Mouse (Mus musculus) heart, postnatal 0 days (tissue): ENCODE results near the gene Cnih3. TPM values are rescaled to one million over a fixed set of nuclear protein-coding genes. Genes with fewer than 3 reads are reported as not detected.

Experiments used
- ATAC-seq: fragments of 200-750 bp; cut with Nextera tagmentation; 2 replicates; pipeline ENCODE4 v1.8.0; 2017; ENCODE audit warnings: low read depth, moderate number of reproducible peaks, moderate library complexity; ENCODE audit not compliant: insufficient read depth
- DNase-seq: peaks from one replicate; pipeline ENCODE4 v3.0.0-alpha.2; 2016; ENCODE audit warnings: low spot score
- H3K27ac ChIP-seq: fragments of 300-500 bp; sonication (generic); 2 replicates; pipeline ENCODE4 v1.5.1; 2014; ENCODE audit warnings: low read depth, mild to moderate bottlenecking
- H3K27me3 ChIP-seq: fragments of 300-500 bp; sonication (generic); 2 replicates; pipeline ENCODE4 v1.6.1; 2014; ENCODE audit warnings: low read length, mixed read lengths; ENCODE audit not compliant: control insufficient read depth, insufficient read depth
- H3K36me3 ChIP-seq: fragments of 300-500 bp; sonication (generic); replicated peaks from 2 replicates; pipeline ENCODE4 v1.6.1; 2014; ENCODE audit warnings: low read length, mixed read lengths; ENCODE audit not compliant: control insufficient read depth, insufficient read depth
- H3K4me1 ChIP-seq: fragments of 300-500 bp; sonication (generic); 2 replicates; pipeline ENCODE4 v1.6.1; 2014; ENCODE audit warnings: antibody characterized with exemption; ENCODE audit not compliant: control insufficient read depth, insufficient read depth
- H3K4me2 ChIP-seq: fragments of 300-500 bp; sonication (generic); 2 replicates; pipeline ENCODE4 v1.6.1; 2014; ENCODE audit warnings: low read depth, mild to moderate bottlenecking, low read length, moderate library complexity
- H3K4me3 ChIP-seq: fragments of 300-500 bp; sonication (generic); 2 replicates; pipeline ENCODE4 v1.5.1; 2014; ENCODE audit warnings: low read depth, low read length
- H3K9ac ChIP-seq: fragments of 300-500 bp; sonication (generic); replicated peaks from 2 replicates; pipeline ENCODE4 v1.6.1; 2014; ENCODE audit warnings: low read depth, low read length, mixed read lengths
- H3K9me3 ChIP-seq: fragments of 300-500 bp; sonication (generic); replicated peaks from 2 replicates; pipeline ENCODE4 v1.6.1; 2016; ENCODE audit warnings: low read length; ENCODE audit not compliant: control insufficient read depth
- CTCF ChIP-seq: IDR thresholded peaks from 2 replicates; pipeline ENCODE4 v1.5.1; 2016; ENCODE audit warnings: antibody characterized with exemption, control low read depth, low read depth
- EP300 ChIP-seq: IDR thresholded peaks from 2 replicates; pipeline ENCODE4 v1.6.1; 2016; ENCODE audit warnings: antibody characterized with exemption, low read depth
- WGBS: fragments of 180-500 bp; shearing (Covaris S2); extraction: QIAGEN DNeasy Blood & Tissue Kit; methylation state at CpG from one replicate; pipeline ENCODE4 v1.1.7; 2014; 5-methylcytosine and 5-hydroxymethylcytosine counted together
- polyA plus RNA-seq: library from polyadenylated mRNA; unstranded; fragments of >200 nt; fragmentation: Nextera tagmentation; extraction: Ambion mirVana; gene quantifications from 2 replicates; pipeline ENCODE4 v1.2.1, GENCODE M21; 2015
- total RNA-seq: library from RNA; depleted of rRNA; stranded (reverse); fragments of >200 nt; gene quantifications from 2 replicates; pipeline ENCODE4 v1.2.3, GENCODE M21; 2014; ENCODE audit warnings: low replicate concordance

Cnih3 gene
- total and polyA plus RNA-seq, 2 experiments from 2014 or later: not detected

GRCm38 (mm10) chr1:181314301-181314700, 38.1 kb upstream of the Cnih3 start:
- 86% methylated on average over 10 of the region's 10 CpGs for WGBS

GRCm38 (mm10) chr1:181315350-181315749, 37.1 kb upstream of the Cnih3 start:
- 0 out of 2 replicates have a peak, but pooled peaks cover 3% of the 10 kb centered on the region for H3K9me3 ChIP-seq
- 69% methylated on average over 3 of the region's 3 CpGs for WGBS
- no peaks in the 10 kb centered on the region for H3K27me3 ChIP-seq
- H3K9ac ChIP-seq: no peak overlapping the region
- TF ChIP-seq CTCF (no peak), EP300 (no peak)
- H3K4me1 ChIP-seq: no peaks in the 10 kb centered on the region
- no peak overlapping the region for H3K27ac ChIP-seq
- H3K4me2 ChIP-seq: no peak overlapping the region
- no peak overlapping the region for H3K4me3 ChIP-seq
- H3K36me3 ChIP-seq: no peaks in the 10 kb centered on the region
- no peak for ATAC-seq
- DNase-seq: no peak

More at GRCm38 (mm10) chr1:181314301-181314700, 38.1 kb upstream of the Cnih3 start:
- Histone ChIP-seq H3K4me3 (no peak overlapping the region), H3K9ac (no peak overlapping the region), H3K27me3 (no peaks in the 10 kb centered on the region), H3K4me2 (no peak overlapping the region), H3K27ac (no peak overlapping the region), H3K36me3 (no peaks in the 10 kb centered on the region), H3K4me1 (no peaks in the 10 kb centered on the region), H3K9me3 (0 out of 2 replicates have a peak, but pooled peaks cover 3% of the 10 kb centered on the region)
- TF ChIP-seq EP300 (no peak), CTCF (no peak)
- DNase-seq (no peak), ATAC-seq (no peak)

GRCm38 (mm10) chr1:181316571-181316970, 35.9 kb upstream of the Cnih3 start:
- TF ChIP-seq CTCF (no peak), EP300 (no peak)
- no peak for ATAC-seq
- Histone ChIP-seq H3K4me3 (no peak overlapping the region), H3K9ac (no peak overlapping the region), H3K4me2 (no peak overlapping the region), H3K27me3 (no peaks in the 10 kb centered on the region), H3K4me1 (no peaks in the 10 kb centered on the region), H3K27ac (no peak overlapping the region), H3K9me3 (0 out of 2 replicates have a peak, but pooled peaks cover 3% of the 10 kb centered on the region), H3K36me3 (no peaks in the 10 kb centered on the region)
- 63% methylated on average over 5 of the region's 5 CpGs for WGBS
- no peak for DNase-seq

- ATAC-seq (no peak), DNase-seq (no peak)
- 78% methylated on average over 6 of the region's 6 CpGs for WGBS
- H3K9ac ChIP-seq: no peak overlapping the region
- no peaks in the 10 kb centered on the region for H3K9me3 ChIP-seq
- H3K4me2 ChIP-seq: no peak overlapping the region
- no peak overlapping the region for H3K27ac ChIP-seq
- no peaks in the 10 kb centered on the region for H3K27me3 ChIP-seq
- H3K4me3 ChIP-seq: no peak overlapping the region
- TF ChIP-seq CTCF (no peak), EP300 (no peak)
- H3K36me3 ChIP-seq: no peaks in the 10 kb centered on the region
- no peaks in the 10 kb centered on the region for H3K4me1 ChIP-seq
Observed at GRCm38 (mm10) chr1:181319466-181319865, 33.0 kb upstream of the Cnih3 start.

- TF ChIP-seq CTCF (no peak), EP300 (no peak)
- Histone ChIP-seq H3K4me3 (no peak overlapping the region), H3K4me1 (no peaks in the 10 kb centered on the region), H3K27ac (no peak overlapping the region), H3K4me2 (no peak overlapping the region), H3K9me3 (no peaks in the 10 kb centered on the region), H3K9ac (no peak overlapping the region), H3K36me3 (no peaks in the 10 kb centered on the region), H3K27me3 (no peaks in the 10 kb centered on the region)
- 78% methylated on average over 5 of the region's 5 CpGs for WGBS
- ATAC-seq (no peak), DNase-seq (no peak)
Observed at GRCm38 (mm10) chr1:181321149-181321548, 31.3 kb upstream of the Cnih3 start.

GRCm38 (mm10) chr1:181323134-181323533, 29.3 kb upstream of the Cnih3 start:
- no peak for DNase-seq
- TF ChIP-seq CTCF (no peak), EP300 (no peak)
- 82% methylated on average over 3 of the region's 3 CpGs for WGBS

More at GRCm38 (mm10) chr1:181323134-181323533, 29.3 kb upstream of the Cnih3 start:
- no peaks in the 10 kb centered on the region for H3K36me3 ChIP-seq
- no peak overlapping the region for H3K9ac ChIP-seq
- no peaks in the 10 kb centered on the region for H3K4me1 ChIP-seq
- H3K9me3 ChIP-seq: no peaks in the 10 kb centered on the region
- no peak overlapping the region for H3K4me2 ChIP-seq
- no peak overlapping the region for H3K27ac ChIP-seq
- ATAC-seq: no peak
- no peak overlapping the region for H3K4me3 ChIP-seq
- H3K27me3 ChIP-seq: no peaks in the 10 kb centered on the region
